Mouse (Mus musculus) small intestine, adult 2 months (tissue): ENCODE measurements around the gene Sh2d1a. TPM values are rescaled to one million over a fixed set of nuclear protein-coding genes. Genes with fewer than 3 reads are reported as not detected.

Source experiments
- H3K27ac ChIP-seq: fragments of 200-500 bp; 2 replicates; pipeline ENCODE4 v1.5.1; 2012; ENCODE audit warnings: low read depth, low read length, control low read depth, inconsistent platforms; ENCODE audit not compliant: insufficient read depth
- H3K27me3 ChIP-seq: fragments of 200-500 bp; 2 replicates; pipeline ENCODE4 v1.6.1; 2012; ENCODE audit warnings: mild to moderate bottlenecking, moderate library complexity, low read length, inconsistent platforms; ENCODE audit not compliant: control insufficient read depth, insufficient read depth
- H3K36me3 ChIP-seq: fragments of 200-500 bp; 2 replicates; pipeline ENCODE4 v1.6.1; 2012; ENCODE audit warnings: mild to moderate bottlenecking, low read length, control low read depth, inconsistent platforms; ENCODE audit not compliant: control insufficient read depth, insufficient read depth
- H3K4me1 ChIP-seq: fragments of 200-500 bp; 2 replicates; pipeline ENCODE4 v1.6.1; 2012; ENCODE audit warnings: low read length, inconsistent platforms, mixed read lengths; ENCODE audit not compliant: control insufficient read depth, insufficient read depth, insufficient read length
- H3K4me3 ChIP-seq: fragments of 200-500 bp; 2 replicates; pipeline ENCODE4 v1.5.1; 2012; ENCODE audit warnings: low read depth, mild to moderate bottlenecking, control low read depth, inconsistent platforms, low read length, moderate library complexity
- CTCF ChIP-seq: fragments of 200-500 bp; IDR thresholded peaks from 2 replicates; pipeline ENCODE4 v1.5.1; 2012; ENCODE audit warnings: low read depth, mild to moderate bottlenecking, control low read depth, inconsistent platforms, low read length, moderate library complexity, mixed read lengths; ENCODE audit not compliant: insufficient replicate concordance, insufficient read length; ENCODE audit errors: extremely low read depth
- POLR2A ChIP-seq: fragments of 200-500 bp; IDR thresholded peaks from 2 replicates; pipeline ENCODE4 v1.6.1; 2012; ENCODE audit warnings: low read depth, mild to moderate bottlenecking, control low read depth, inconsistent platforms, low read length, moderate library complexity
- WGBS: fragments of 180-500 bp; shearing (Covaris S2); methylation state at CpG from one replicate; pipeline ENCODE4 v1.1.7; 2018; 5-methylcytosine and 5-hydroxymethylcytosine counted together
- polyA plus RNA-seq: library from polyadenylated mRNA; depleted of rRNA; stranded (reverse); fragments of >200 nt; gene quantifications from 2 replicates; pipeline ENCODE4 v1.2.3, GENCODE M21; 2012; rRNA removed

Sh2d1a gene
- polyA plus RNA-seq, 1 experiment: 0.49 TPM

DNA sequence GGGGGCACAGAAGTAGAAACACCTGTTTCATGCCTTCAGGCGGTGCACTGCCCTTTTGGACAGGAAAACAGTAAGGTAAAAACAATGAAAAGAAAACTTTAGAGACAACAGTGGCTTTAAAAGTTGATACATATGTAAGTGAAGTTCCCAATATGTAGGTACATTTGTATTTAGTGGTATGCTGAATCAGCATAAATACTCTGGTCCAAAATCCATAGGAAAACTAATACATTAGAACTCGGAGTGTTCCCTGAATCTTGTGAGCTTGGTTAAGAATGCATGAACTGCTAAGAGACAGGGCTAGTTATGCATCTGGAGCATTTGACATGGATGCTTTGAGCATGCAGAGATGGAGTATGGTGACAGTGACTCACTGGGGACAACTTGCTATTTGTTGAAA is 20.6 kb downstream of the Sh2d1a start:
- no peaks in the 10 kb centered on the region for H3K27me3 ChIP-seq
- H3K4me1 ChIP-seq: no peaks in the 10 kb centered on the region
- no peak overlapping the region for H3K27ac ChIP-seq
- no peaks in the 10 kb centered on the region for H3K36me3 ChIP-seq
- TF ChIP-seq POLR2A: no peak
- no peak for TF ChIP-seq CTCF
- no peak overlapping the region for H3K4me3 ChIP-seq
- WGBS: 84% methylated on average over 2 of the region's 2 CpGs

DNA sequence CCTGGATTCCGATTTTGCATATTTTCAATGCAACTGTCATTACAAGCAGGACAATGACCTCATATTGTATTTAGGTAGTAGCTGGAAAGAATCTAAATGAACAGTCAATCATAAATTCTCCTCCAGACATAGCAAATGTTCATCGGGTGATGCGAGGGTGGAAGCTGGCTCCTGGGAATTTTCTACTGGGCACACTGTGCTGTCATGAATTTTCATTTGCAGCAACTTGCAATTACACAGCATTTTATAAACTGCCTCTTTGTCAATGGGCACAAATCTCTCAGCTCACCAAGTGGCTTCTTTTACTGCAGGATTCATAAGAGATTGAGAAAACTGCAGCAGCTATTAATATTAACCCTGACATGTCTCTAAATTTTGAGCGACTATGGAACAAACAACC is 28.4 kb downstream of the Sh2d1a start:
- WGBS: 82% methylated on average over 4 of the region's 4 CpGs
- Histone ChIP-seq H3K4me3 (no peak overlapping the region), H3K36me3 (no peaks in the 10 kb centered on the region), H3K4me1 (no peaks in the 10 kb centered on the region), H3K27me3 (no peaks in the 10 kb centered on the region), H3K27ac (no peak overlapping the region)
- TF ChIP-seq CTCF (no peak), POLR2A (no peak)

DNA sequence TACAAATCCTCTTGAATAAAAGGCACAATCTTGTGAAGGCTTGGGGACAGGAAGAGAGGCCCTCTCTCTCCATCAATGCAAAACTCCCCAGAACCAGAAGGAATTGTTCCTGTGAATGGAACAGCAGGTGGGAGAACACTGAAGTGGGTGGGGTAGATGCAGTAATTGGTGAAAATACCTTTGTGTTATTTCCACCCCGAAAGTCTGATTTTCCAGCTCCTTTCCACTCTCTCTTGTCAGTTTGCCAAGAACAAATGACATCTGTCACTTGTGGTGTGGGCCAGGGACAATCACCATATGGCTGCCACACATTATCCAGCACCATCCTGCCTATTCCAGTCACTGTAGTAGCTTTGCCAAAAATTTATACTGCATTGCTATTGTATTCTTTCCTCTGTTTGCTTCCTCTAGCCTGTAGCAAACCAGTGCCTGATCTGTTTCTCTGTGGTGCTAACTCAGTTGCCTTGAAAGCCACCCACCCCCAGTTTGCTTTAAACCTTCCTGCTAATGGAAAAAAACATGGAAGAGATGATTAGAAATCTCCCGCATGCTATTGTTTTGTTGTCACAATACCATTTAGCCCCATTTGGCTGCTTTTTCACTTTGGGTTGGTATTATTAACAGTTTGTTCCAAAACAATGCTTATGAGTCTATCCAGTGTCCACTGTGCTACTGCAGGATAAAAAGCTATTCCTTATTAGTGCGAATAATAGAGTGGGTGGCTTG is 37.9 kb downstream of the Sh2d1a start:
- no peaks in the 10 kb centered on the region for H3K4me1 ChIP-seq
- no peak overlapping the region for H3K27ac ChIP-seq
- no peaks in the 10 kb centered on the region for H3K27me3 ChIP-seq
- H3K36me3 ChIP-seq: no peaks in the 10 kb centered on the region
- H3K4me3 ChIP-seq: no peak overlapping the region
- no peak for TF ChIP-seq POLR2A
- no peak for TF ChIP-seq CTCF
- 28% methylated on average over 3 of the region's 3 CpGs for WGBS

DNA sequence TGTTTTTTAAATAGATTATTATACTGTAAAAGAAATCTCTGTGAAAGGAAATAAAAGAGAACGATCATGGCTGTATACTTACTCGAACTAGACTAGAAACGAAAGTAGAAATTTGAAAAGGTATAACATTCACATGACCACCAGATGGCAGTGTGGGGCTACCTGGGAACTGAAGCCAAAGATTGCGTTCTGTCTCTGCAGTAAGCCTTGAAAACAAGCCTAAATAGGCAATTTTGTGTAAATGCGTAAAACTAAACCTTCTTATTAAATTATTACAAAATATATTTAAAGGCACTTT is 38.5 kb downstream of the Sh2d1a start:
- Histone ChIP-seq H3K27me3 (no peaks in the 10 kb centered on the region), H3K27ac (no peak overlapping the region), H3K4me1 (no peaks in the 10 kb centered on the region), H3K36me3 (no peaks in the 10 kb centered on the region), H3K4me3 (no peak overlapping the region)
- TF ChIP-seq POLR2A: no peak
- no peak for TF ChIP-seq CTCF
- WGBS: 15% methylated on average over 5 of the region's 5 CpGs

DNA sequence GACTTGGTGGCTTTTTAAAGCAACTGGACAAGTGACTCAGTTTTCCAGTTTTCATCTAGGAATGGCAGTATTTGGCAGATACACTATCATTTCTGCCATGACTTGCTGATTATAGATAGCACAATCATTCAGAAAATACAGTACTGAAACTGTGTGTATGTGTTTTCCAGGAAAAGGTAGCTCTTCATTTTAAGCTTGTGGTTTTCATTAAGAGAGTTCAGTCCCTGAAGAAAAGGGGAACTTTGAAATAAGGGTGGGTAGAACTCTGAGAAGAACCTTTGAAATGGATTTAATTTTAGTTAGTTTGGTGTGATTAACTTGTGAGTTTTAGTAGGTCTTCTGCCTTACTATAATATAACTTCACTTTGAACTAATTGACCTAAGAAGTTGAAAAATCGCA is 42.8 kb downstream of the Sh2d1a start:
- Histone ChIP-seq H3K4me1 (no peaks in the 10 kb centered on the region), H3K27me3 (no peaks in the 10 kb centered on the region), H3K27ac (no peak overlapping the region), H3K36me3 (no peaks in the 10 kb centered on the region), H3K4me3 (no peak overlapping the region)
- 88% methylated on average over 1 of the region's 1 CpGs for WGBS
- TF ChIP-seq CTCF: no peak

DNA sequence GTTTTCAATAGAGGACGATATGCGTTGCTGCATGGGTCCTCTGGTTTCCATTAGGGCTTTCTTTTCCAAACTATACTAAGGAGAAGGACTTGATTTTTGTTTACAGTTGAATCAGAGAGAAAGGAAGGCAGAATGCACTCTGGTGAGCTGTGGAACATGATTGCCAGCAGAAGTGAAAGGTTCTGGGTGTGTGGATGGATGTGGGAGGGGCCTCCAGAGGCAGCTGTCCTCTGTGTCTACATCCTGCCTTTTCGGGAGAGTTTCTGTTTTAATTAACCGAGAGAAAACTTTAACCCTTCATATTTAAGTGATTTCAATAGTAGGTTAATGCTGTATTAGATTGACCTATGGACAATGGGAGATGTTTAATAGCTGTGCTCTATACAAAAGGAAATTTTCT is 46.3 kb downstream of the Sh2d1a start:
- WGBS: 52% methylated on average over 4 of the region's 4 CpGs
- Histone ChIP-seq H3K4me1 (no peaks in the 10 kb centered on the region), H3K4me3 (no peak overlapping the region), H3K27ac (no peak overlapping the region), H3K27me3 (no peaks in the 10 kb centered on the region), H3K36me3 (no peaks in the 10 kb centered on the region)
- TF ChIP-seq POLR2A (no peak), CTCF (no peak)

DNA sequence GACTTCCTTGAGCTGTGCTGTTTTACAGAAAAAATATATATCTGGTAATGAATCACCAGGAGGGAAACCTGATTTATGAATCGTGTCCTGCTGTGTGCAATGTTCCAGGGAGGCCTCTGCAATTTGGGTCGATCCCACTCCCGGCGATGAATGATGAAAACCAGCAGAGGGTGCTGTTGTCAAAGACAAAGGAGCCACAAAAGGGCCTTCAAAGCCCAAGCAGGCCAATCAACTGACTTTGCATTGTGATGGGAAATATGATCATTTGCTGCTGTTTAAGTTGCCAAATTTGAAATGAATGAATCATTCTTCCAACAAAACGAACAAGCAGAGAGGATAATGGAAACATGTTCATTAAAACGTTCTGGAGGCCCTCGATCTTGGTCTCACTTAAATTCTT is 55.0 kb downstream of the Sh2d1a start:
- no peak overlapping the region for H3K27ac ChIP-seq
- WGBS: 27% methylated on average over 7 of the region's 7 CpGs
- no peaks in the 10 kb centered on the region for H3K27me3 ChIP-seq
- H3K4me1 ChIP-seq: no peaks in the 10 kb centered on the region
- no peaks in the 10 kb centered on the region for H3K36me3 ChIP-seq
- TF ChIP-seq POLR2A (no peak), CTCF (peak; percentile 51; the same call in 1 of the 2 replicates)
- H3K4me3 ChIP-seq: no peak overlapping the region

DNA sequence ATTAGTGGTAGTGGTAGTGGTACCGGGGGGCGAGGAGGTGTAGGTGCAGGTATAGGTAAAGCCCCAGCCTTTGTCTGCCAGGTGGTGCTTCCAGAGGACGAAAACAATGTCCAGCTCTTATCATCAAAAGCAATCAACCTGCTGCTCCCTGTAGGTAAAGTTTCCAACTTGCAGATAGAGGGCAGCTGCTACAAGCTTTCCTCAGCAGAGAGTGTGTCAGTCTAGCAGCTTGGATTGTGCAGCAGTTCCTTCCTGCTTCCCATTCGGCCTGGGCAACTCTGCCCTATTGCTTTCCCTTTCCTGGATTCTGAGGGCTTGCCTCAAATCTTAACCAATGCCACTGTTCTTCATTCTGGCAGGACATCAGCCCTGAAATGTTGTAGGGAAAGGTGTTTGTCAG is 56.4 kb downstream of the Sh2d1a start:
- TF ChIP-seq CTCF: no peak
- no peak for TF ChIP-seq POLR2A
- Histone ChIP-seq H3K4me3 (no peak overlapping the region), H3K27ac (no peak overlapping the region), H3K27me3 (no peaks in the 10 kb centered on the region), H3K36me3 (no peaks in the 10 kb centered on the region), H3K4me1 (no peaks in the 10 kb centered on the region)
- 53% methylated on average over 4 of the region's 4 CpGs for WGBS

Other genes starting within 250 kb of the Sh2d1a start
- gene Tex13c2, start 12.8 kb upstream of the Sh2d1a start, polyA plus RNA-seq: not detected in 2 replicates